Mouse (Mus musculus): ENCODE data around the gene Art2b.

DNA sequence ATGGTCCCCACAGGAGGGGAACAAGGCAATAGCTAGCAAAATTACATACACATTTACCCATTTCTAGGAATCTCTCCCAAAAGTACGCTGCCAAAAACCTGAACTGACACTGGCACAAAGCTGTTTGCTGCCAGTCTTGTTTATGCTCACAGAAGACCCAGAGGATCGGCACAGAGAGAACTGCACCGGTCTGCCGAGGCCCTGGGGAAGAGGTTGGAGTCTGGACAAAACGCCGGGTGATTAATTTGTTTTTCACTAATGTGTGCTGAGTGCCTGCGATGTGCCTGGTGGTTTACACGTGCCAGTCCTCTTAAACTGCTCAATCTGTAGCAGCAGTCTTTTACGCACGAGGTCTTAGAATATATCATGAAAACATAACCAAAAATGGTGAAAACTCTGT is 50.3 kb downstream of the Art2b start:
- TF ChIP-seq POLR2A (IDR thresholded peaks at IDR 0.05; ENCODE audit: borderline replicate concordance, extremely low read depth, low read depth, low read length) (no peak), CTCF (IDR thresholded peaks at IDR 0.05; ENCODE audit: insufficient read depth, low read length) (no peak)

Data from lung, adult 2 months (tissue).